Mouse (Mus musculus) thymus, adult 2 months (tissue): Measurements from ENCODE around the gene Clca2. TPM values are rescaled to one million over a fixed set of nuclear protein-coding genes. Genes with fewer than 3 reads are reported as not detected.
"Not testable (repeated sequence)": the region's sequence is repeated elsewhere in the genome, so short reads cannot be mapped to it uniquely, and the experiment has no call there.

ENCODE experiments used
- DNase-seq: peaks from one replicate; pipeline ENCODE4 v3.0.0; 2021
- H3K27ac ChIP-seq: fragments of 200-500 bp; 2 replicates; pipeline ENCODE4 v1.5.1; 2012; ENCODE audit warnings: low read length, control low read depth; ENCODE audit not compliant: control insufficient read depth, insufficient read depth
- H3K27me3 ChIP-seq: fragments of 200-500 bp; 2 replicates; pipeline ENCODE4 v1.6.1; 2012; ENCODE audit warnings: mild to moderate bottlenecking, low read length, moderate library complexity, mixed read lengths; ENCODE audit not compliant: control insufficient read depth, insufficient read depth
- H3K36me3 ChIP-seq: fragments of 200-500 bp; 2 replicates; pipeline ENCODE4 v1.6.1; 2012; ENCODE audit warnings: mild to moderate bottlenecking, low read length, moderate library complexity; ENCODE audit not compliant: control insufficient read depth, insufficient read depth
- H3K4me1 ChIP-seq: fragments of 200-500 bp; replicated peaks from 2 replicates; pipeline ENCODE4 v1.6.1; 2012; ENCODE audit warnings: low read length; ENCODE audit not compliant: control insufficient read depth, insufficient read depth
- H3K4me3 ChIP-seq: fragments of 200-500 bp; 2 replicates; pipeline ENCODE4 v1.5.1; 2012; ENCODE audit warnings: mild to moderate bottlenecking, low read length, control low read depth, moderate library complexity; ENCODE audit not compliant: control insufficient read depth, insufficient read depth
- CTCF ChIP-seq: fragments of 200-500 bp; IDR thresholded peaks from 2 replicates; pipeline ENCODE4 v1.5.1; 2012; ENCODE audit warnings: mild to moderate bottlenecking, control low read depth, low read length, moderate library complexity, borderline replicate concordance; ENCODE audit not compliant: control insufficient read depth, poor library complexity, insufficient read depth; ENCODE audit errors: extremely low read depth
- POLR2A ChIP-seq: fragments of 200-500 bp; IDR thresholded peaks from 2 replicates; pipeline ENCODE4 v1.6.1; 2012; ENCODE audit warnings: mild to moderate bottlenecking, low read length, control low read depth, moderate library complexity; ENCODE audit not compliant: control insufficient read depth, poor library complexity, insufficient read depth; ENCODE audit errors: extremely low read depth
- WGBS: fragments of 180-500 bp; shearing (Covaris S2); methylation state at CpG from one replicate; pipeline ENCODE4 v1.1.7; 2018; 5-methylcytosine and 5-hydroxymethylcytosine counted together
- polyA plus RNA-seq: library from polyadenylated mRNA; depleted of rRNA; stranded (reverse); fragments of >200 nt; gene quantifications from 2 replicates; pipeline ENCODE4 v1.2.3, GENCODE M21; 2012

Gene Clca2
- polyA plus RNA-seq, 1 experiment = 2.0 TPM

DNA sequence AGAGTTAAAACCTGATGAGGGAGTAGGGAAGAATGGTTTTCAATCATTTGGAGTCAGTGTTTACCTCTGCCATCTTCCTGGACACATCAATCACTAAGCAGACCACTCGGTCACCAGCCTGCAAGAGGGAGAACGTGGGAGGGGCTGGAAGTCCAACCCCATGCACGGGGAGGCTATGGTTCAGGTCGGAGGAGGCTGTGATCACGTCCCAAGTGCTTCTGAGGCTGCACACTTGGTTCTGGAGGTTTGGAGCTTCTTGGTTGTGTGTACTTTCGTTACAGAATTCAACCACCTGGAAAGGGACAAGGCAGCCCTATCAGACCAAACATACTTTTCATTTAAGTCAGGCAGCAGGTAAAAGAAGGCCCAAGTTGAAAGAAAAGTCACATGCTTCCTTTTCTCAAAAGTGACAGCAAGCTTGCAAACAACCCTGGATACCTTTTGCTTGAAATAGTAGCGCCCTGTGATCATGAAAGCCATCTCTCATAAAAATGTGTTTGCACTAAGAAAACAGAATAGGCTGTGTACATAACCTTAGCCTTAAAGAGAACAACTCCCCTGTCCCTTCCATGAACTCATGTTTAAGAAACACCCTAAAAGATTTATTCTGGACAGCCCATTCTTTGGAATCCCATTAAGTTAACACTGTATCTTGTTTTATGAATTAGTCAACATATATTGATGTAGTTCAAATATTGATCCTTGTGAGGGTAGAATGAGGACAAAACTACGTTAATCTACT, 11.2 kb downstream of the Clca2 start:
- TF ChIP-seq POLR2A (no peak), CTCF (no peak)
- no peaks in the 10 kb centered on the region for H3K4me1 ChIP-seq
- no peak overlapping the region for H3K27ac ChIP-seq
- no peaks in the 10 kb centered on the region for H3K36me3 ChIP-seq
- H3K4me3 ChIP-seq = no peak overlapping the region
- no peak for DNase-seq
- WGBS = 74% methylated on average over 8 of the region's 8 CpGs
- no peaks in the 10 kb centered on the region for H3K27me3 ChIP-seq

DNA sequence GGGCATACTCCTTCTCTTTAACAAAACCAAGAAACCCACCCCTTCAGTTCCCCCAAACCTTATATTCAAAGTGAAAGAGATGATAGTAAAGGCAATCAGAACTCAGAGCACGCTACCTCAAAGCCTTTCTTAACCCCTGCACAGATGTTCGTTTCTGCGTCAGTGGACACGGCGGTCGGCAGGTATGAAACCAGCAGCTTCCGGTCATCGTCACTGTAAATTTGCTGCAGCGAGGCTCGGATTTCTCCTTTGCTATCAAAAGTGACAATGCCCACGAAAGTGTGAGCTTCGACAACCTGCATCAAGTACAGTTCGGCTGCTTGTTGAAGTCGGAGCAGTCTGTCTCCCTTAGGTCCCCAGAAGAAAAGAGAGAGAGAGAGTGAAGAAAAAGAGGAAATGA, 13.1 kb downstream of the Clca2 start:
- no peak for DNase-seq
- no peak overlapping the region for H3K4me3 ChIP-seq
- WGBS = 94% methylated on average over 14 of the region's 14 CpGs
- no peaks in the 10 kb centered on the region for H3K27me3 ChIP-seq
- TF ChIP-seq POLR2A (no peak), CTCF (no peak)
- no peaks in the 10 kb centered on the region for H3K36me3 ChIP-seq
- no peak overlapping the region for H3K27ac ChIP-seq
- no peaks in the 10 kb centered on the region for H3K4me1 ChIP-seq

- TF ChIP-seq POLR2A = no peak
- TF ChIP-seq CTCF = no peak
- DNase-seq = no peak
- Histone ChIP-seq H3K4me3 (no peak overlapping the region), H3K4me1 (no peaks in the 10 kb centered on the region), H3K27me3 (no peaks in the 10 kb centered on the region), H3K36me3 (no peaks in the 10 kb centered on the region), H3K27ac (no peak overlapping the region)
- whole genome bisulfite sequencing = 77% methylated on average over 1 of the region's 1 CpGs
These were observed 16.2 kb downstream of the Clca2 start for GRCm38 (mm10) chr3:145083081-145083480.

DNA sequence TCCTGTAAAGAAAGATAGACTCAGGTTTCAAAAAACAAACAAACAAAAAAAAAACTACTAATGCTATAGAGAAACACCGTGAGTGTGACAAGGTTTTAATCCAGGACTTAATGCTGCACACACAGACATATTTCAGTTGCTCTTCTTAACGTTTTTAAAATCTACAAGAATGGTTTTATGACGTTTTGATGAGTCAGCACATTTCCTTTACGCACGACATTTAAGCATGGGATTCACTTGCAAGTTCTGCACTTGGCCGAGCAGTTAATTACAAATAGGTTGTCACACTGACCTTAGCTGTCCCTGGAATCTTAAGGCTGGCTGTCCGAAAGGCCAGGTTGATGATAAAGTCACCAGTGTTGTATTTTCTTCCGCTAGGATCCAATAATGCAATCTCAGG, 18.3 kb downstream of the Clca2 start:
- Histone ChIP-seq H3K4me3 (no peak overlapping the region), H3K4me1 (no peaks in the 10 kb centered on the region), H3K27me3 (no peaks in the 10 kb centered on the region), H3K27ac (no peak overlapping the region), H3K36me3 (no peaks in the 10 kb centered on the region)
- DNase-seq = no peak
- 82% methylated on average over 8 of the region's 8 CpGs for WGBS
- TF ChIP-seq CTCF (no peak), POLR2A (no peak)

- Histone ChIP-seq H3K36me3 (no peaks in the 10 kb centered on the region), H3K4me1 (no peaks in the 10 kb centered on the region), H3K4me3 (no peak overlapping the region), H3K27me3 (no peaks in the 10 kb centered on the region), H3K27ac (no peak overlapping the region)
- DNase-seq = no peak
- no peak for TF ChIP-seq CTCF
- no peak for TF ChIP-seq POLR2A
- WGBS = 90% methylated on average over 6 of the region's 6 CpGs
These were observed 20.8 kb downstream of the Clca2 start for GRCm38 (mm10) chr3:145078405-145078804.

DNA sequence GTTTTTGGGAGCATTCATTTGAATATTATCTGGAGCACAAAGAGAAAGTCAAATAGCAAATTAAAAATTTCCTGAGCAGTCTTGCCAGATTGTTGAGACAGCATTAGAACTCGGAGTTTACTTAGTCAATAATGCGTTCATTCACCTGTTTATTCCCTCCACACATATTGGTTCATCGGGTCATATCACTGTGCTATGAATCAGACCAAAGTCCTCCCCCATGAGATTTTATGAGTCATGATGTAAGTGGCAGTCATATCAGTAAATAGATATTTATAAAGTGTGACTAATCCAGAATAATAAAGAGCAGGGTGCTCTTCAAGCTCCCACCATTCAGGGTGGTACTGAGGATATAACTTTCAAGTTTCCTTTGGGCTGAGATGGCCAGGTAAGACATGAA, 26.9 kb downstream of the Clca2 start:
- WGBS = 95% methylated on average over 3 of the region's 3 CpGs
- DNase-seq = no peak
- no peaks in the 10 kb centered on the region for H3K27me3 ChIP-seq
- no peak overlapping the region for H3K27ac ChIP-seq
- no peak overlapping the region for H3K4me3 ChIP-seq
- no peaks in the 10 kb centered on the region for H3K4me1 ChIP-seq
- H3K36me3 ChIP-seq = no peaks in the 10 kb centered on the region
- no peak for TF ChIP-seq POLR2A
- TF ChIP-seq CTCF = no peak

DNA sequence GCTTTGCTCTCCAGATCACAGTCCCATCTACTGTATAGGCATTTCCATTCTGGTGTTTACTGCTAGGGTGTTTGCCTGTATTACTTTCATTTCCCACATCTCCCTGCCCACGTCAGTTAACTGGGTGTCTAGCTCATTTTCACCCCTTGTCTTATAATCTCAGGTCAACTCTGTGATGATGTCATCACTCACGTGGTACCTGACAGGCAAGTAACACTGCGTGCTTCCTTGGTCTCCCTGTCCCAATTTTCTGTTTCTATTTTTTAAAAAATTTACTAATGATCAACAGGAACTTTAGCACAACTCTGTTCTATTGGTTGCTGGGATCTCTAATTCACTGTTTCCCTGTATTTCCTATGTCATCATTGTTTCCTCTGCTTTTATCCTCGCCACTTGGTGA, 30.3 kb downstream of the Clca2 start:
- Histone ChIP-seq H3K4me3 (no peak overlapping the region), H3K27me3 (no peaks in the 10 kb centered on the region), H3K4me1 (no peaks in the 10 kb centered on the region), H3K27ac (no peak overlapping the region), H3K36me3 (no peaks in the 10 kb centered on the region)
- TF ChIP-seq CTCF = no peak
- no peak for TF ChIP-seq POLR2A
- WGBS = 78% methylated on average over 4 of the region's 4 CpGs
- DNase-seq = no peak

DNA sequence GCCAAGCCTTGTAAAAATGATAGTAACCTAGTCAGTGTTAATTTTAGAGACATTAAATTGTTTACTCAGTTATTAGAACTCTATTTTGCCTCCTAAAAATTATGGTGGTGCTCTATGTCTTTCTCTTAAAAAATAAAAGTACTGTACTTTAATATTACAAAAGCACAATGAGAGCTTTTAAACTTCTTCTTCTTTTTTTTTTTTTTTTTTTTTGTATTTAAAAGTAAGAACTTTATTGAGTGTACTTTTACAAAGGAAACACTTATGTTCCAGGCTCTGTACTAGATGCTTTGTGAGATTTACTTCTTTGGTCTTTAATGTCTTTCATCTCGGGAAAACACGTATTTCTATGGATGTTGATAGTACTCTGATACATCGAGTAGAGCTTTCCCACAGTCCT, 44.1 kb downstream of the Clca2 start:
- WGBS = 95% methylated on average over 3 of the region's 3 CpGs
- H3K27ac ChIP-seq, H3K4me1 ChIP-seq, DNase-seq, H3K36me3 ChIP-seq, H3K4me3 ChIP-seq, H3K27me3 ChIP-seq: not testable (repeated sequence)
